Mouse (Mus musculus) forelimb bud, embryonic 11.5 days (tissue): ENCODE measurements around the gene Amacr.
A peak's percentile ranks its signal among the peaks of the same experiment; 100 is the strongest.
"Not testable (repeated sequence)": the region's sequence is repeated elsewhere in the genome, so short reads cannot be mapped to it uniquely, and the experiment has no call there.

Experiments used
- DNase-seq: peaks from one replicate; pipeline ENCODE4 v3.0.0-alpha.2; 2012; ENCODE audit warnings: low read depth, low spot score

Gene Amacr

DNA sequence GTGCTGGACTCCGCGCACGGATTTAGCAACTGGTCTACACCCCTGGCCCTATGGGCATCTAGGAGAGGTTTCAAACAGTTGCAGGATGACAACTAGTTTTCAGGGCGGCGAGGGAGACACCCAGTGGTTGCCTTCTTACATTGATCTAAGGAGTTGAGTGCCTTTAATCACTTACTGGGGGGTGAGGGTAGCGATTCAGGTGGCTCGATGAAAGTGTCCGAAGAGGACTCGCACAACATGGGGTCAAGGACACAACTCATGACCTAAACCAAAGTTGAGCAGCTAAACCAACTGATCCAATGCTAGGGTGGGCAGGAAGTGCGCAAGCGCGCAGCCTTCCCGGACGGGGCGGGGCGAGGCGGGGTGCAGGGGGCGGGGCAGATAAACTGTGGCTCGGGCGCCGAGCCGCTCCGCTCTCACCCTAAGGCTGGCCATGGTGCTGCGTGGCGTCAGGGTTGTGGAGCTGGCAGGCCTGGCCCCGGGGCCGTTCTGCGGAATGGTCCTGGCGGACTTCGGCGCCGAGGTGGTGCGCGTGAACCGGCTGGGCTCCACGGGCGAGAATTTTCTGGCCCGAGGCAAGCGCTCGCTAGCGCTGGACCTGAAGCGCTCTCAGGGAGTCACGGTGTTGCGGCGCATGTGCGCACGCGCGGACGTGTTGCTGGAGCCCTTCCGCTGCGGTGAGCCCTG is at the start of gene Amacr:
TSS of gene Amacr (plus strand) at position 380 of the 687 bp plus-strand sequence.
- DNase-seq: peak; percentile 91

DNA sequence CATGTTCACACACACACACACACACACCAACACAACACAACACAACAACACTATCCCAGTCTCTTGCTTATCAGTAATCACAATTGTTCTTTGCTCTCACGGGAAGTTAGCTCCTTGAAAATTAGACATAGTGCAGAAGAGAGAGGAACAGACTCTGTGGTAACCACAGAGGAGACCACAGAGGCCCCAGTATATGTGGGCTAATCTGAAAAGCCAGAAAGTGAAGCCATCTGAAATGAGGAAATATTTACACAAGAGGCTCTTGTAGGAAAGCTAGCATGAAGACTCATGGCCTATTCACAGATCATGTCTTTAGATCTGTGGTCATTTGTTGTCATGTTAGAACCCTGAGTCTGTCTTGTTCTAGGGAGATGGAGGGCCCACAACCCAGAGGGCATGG is 47.6 kb upstream of the Amacr start:
- no peak for DNase-seq

DNA sequence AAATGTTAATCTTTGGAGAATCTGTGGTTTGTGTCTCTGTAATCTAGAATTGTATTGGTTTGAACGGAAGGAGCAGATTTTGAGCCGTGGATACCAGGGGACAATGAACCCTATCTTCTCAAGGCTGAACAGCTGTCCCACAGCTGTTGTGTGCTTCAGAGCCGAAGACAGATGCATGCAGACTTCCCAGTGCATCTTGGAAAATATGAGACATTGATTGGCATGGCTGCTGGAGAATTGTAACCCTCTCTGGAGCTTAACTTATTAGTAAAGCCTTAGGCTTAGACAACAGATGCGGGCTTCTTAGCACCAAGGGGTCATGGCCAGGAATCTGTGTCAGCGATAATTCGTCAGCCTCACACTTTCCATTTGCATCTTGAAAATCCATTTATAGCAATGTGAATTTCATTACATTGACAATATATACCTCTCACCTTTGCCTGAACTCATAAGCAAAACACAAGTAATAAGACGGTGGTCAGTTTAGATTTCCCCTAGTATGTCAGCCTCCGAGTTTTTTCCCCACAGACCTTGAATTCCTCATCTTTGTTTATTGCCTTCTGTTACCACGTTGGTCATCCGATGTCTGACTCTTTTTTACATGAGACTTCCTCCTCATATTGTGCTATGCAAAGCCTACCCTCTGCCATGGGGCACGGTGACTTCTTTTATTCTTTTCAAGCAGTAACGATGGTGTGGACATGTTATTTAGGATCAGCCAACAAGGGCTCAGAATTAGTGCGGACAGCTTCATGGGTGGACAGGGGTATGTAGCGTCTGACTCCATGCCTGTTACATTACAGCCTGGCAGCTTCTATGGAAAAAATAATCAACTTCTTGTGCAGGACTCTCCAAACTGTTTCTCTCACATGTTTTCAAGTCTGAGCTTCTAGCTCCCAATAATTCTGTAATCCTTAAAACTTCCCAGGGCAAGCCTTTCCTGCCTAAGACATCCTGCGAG is 41.1 kb upstream of the Amacr start:
- DNase-seq: peak; percentile 16

DNA sequence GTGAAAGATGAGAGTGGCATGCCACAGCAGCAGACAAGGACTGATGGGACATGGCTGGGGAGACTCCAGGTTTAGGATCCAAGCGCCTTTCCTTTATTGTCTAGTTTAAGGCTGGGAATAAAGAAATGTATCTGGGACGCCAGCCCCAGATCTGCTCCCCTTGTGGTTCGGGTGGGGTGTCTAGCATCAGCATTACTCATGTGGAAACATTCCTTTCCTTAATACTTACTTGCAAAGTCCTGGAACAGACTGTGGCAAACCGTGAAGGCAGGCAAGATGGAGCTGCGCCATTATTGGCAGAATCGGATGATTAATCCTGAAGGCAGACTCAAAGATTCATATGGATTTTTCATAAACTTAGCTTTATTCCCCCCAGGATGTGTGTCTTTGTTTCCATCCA is 39.7 kb upstream of the Amacr start:
- DNase-seq: no peak

DNA sequence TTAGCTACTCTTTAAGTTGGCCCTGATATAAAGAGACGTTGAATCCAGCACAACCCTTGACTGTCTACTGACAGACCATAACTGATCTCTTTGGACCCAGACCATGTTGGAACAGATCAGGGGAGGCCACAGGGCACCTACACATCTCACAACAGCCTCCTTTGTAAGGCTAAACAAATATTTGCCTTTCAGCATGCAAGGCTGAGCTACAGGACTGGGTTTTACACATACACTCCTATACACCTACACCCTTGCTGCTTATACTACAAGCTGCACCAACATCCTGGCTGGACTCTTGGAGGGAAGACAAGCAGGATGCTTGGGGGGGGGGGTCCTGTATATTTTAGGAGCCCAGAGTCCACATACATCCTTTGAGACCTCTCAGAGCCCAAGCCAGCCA is 33.7 kb upstream of the Amacr start:
- no peak for DNase-seq

DNA sequence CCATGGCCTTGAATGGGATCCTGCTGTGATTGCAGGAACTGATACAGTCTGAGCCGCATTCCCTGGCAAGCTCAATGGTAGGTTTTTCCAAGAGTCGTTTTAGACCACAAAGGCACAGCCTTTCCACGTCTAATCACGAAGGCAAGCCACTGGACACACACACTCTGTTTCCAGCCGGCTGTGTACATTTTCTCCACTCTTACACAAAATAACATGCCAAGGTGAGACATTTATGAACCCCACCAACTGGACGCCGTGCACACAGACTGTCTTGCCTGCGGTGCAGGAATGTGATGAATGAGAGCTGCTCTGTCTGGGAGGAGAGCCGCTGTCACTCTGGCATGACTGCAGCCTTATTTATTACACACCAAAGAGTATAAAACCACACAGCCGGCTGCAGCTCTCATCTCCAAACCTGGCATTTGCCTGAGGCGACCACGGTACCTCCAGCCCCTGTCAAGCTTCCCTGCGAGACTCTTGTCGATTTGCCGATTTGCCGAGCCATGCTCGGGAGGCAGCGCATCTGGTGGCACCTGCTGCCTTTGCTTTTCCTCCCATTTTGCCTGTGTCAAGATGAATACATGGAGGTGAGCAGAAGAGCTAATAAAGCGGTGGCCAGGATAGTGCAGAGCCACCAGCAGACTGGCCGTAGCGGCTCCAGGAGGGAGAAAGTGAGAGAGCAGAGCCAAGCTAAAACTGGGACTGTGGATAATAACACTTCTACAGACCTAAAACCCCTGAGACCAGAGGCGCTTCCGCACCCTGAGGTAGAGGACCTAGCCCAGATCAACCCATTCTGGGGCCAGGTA is 29.4 kb upstream of the Amacr start, which contains the start of gene C1qtnf3:
TSS of gene C1qtnf3 (plus strand) at position 382 of the 809 bp plus-strand sequence.
- DNase-seq: peak; percentile 45

DNA sequence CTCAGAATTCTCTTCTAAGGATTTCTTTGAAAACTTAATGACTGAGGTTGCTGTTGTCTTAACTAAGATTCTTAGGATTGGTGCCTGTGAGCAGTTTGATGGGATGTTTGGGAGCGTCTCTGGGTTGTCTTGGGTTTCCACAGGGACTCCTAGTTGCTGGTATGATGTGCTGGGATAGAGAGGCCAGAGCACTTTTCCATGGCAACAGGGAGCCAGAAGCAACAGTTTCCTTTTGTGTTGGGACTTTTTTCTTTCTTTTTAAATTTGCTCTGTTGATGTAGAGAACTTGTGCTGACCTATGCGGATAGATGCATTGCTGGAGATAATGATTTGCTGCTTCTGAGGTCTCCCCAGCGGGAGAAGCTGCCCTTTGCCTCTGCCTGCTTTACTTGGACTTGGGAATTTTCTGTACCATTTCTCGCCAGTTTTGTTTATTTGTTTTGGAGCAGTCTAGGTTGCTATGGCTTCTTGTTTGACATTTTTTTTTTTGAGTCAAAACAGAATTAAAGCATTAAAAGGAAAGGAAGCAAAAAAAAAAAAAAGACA is 28.7 kb upstream of the Amacr start:
- DNase-seq: no peak

DNA sequence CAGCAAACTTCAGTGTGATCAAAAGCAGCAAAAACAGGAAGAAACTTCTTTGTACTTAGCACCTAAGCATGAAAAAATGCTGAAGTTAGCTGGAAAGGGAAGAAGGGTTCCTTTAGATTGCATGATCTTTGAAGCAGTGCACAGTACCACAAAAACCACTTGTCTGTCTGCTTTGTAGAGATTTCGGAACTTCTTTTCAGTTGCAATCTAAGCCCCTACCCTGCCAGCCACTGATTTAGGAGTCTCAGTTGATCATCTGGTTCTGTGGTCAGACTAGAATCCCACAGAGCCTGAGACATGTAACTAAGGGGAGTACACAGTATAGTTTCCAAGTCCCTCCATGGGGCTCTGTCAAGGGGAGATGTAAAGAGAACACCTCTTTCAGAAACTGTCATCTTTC is 28.1 kb upstream of the Amacr start:
- no peak for DNase-seq

DNA sequence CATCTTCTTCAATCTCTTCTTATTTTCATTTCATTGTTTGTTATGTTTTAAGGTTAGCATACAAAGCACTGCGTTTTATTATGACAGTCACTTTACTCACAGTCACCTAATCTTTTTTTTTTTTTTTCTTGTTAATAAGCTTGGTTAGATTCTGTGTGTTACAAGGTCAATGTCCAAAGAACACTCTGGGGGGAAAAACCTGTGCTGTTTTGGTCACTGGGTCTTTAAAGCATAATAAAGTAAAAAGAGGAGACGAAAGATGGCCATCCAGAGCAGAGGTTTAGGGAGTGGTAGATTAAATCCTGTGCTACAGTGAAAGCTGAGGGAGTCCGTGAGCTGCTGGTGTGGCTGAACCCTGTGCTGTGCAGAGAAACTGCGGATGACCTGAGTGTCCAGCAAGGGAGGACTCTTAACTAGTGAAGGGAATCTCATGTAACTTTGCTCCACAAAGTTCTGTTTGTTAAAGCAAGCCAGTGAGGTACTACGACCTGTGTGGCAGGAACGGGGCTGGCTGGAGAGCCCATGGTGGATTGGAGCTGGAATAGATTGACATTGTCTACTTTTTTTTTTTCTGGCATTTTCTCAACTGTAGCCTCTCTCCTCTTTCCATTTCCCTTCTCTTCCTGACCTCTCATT is 27.1 kb upstream of the Amacr start:
- DNase-seq: no peak

DNA sequence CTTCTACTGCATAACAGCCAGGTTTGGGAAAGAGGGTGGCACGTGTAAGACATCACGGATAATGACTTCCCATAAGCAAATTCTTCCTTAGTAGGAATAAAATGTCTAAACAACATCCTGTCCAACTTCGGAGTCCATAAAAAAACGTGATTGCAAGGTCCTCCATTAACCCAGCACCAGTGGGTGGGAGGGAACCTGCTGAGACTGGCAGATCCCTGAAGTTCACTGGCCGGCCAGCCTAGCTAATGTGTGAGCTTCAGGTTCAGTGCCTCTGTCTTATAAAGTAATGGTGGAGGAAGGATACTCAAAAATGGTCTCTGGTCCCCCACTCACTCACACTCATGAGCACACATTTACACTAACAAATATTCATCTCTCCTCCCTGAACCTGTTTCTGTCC is 26.4 kb upstream of the Amacr start:
- no peak for DNase-seq

DNA sequence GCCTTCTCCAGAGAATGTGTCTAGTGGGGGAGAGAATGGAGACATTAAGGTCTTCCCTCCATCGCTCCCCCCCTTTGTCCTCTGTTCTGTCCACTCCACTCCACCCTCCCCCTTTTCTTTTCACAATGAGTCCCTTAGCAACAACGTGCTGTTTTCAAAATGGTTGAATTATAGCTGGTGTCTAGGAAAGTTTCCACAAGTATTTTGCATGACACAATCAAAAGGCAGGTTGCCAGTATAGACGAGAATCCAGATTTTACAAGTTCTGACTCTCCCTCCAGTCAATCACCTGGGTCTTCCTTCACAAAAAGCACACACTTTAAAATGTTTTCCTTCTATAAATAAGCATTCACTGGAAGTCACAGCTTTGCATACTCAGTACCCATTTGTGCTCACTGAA is 24.9 kb upstream of the Amacr start:
- no peak for DNase-seq

DNA sequence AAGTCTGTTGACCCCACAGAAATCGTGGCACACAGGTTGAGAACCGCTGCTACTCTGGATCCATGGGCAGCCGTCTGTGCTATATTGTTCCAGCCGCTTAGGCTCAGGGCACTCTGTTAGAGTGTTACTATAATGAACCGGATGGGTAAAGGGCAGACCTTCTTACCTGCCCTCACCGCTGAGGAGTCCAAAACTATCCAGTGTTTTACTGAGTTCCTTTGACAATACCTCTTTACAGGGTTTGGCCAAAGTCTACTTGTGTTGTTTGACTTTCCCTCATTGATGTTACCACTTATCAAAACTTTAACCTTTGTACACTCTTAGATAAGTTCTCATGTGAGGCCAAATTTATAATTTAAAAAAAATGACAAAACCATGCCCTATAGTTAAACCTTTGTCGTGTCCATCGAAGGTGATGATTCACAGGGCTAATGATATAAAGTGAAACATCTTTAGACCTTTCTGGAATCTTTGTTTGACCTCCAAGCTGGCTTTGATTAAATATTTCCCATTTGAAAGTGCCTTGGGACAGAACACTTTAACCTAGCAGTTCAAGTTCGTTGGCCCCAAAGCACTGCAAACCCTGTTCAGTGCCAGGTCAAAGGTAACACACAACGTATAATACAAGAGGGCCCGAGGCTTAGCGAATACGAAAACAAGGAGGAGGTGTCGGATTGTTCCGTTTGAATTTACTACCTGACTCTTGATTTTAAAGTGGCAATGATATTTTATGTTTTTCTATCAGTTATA is 22.1 kb upstream of the Amacr start:
- DNase-seq: no peak

DNA sequence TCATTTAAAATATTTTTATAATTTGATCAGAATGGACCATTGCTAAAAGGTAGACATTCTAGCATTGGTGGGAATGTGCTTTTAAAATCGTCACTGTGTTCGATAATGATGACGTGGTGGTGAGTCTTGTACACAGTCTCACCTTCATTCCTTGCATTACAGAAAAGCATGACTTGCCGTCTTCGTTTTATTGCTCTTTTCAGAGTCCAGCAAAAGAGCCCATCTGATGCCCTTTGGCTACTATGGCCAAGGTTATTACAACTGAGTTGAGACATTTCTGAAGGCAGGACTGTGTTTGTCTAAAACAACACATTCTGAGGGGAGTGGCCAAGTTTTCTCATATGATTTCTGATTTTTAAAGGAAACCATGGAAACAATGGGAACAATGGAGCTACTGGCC is 21.3 kb upstream of the Amacr start:
- DNase-seq: no peak

DNA sequence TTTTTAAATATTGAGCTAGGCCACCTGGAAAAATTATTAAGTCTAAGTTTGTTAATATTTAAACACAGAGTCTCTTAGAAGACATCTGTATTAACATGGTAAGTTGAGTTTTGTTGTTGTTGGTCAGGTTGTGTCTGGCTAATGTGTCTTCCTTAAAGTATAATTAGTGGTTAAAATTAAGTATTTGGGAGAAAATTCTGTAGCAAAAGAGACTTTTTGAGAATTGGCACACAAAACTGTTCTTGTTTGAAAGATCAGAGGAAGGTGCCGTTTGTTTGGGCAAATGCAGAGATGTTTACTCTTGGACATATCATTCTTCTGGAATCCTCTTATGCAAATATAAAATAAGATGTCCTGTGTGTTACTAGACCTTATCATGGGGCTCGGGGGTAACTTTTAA is 19.0 kb upstream of the Amacr start:
- no peak for DNase-seq

DNA sequence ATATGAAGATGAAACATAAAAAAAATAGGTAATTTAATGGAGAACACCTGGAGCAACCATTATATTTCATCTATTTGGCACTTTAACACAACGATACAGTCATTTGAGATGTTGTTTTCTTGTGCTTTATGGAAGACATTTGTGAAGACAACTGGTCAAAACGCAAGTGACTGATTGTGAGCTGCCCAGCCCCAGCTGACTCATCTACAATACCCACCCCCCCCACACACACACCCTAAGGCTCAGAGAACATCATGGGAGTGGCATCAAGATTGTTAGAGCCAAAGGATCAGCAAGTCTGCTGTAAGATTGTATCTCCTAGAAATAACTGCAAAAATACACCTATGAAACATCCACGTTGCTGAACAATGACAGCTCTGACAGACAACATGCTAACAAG is 12.1 kb upstream of the Amacr start:
- no peak for DNase-seq

DNA sequence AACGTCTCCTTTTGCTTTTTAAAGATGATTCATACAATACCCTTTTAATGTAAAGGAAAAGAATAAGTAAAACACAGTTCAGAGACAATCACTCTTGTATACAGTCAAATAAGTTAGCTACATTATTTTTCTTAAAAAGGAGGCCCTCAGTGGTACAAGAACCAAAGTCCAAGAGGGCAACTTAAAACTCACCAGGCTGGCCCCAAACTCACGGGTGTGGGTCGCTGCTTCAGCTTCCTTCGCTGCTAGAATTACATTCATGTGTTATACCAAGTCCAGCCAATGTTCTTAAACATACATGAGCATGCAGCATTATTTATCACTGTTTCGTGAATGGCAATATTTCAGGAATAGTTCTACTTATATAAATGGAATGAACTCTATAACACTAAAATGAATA is 10.8 kb upstream of the Amacr start:
- DNase-seq: no peak

DNA sequence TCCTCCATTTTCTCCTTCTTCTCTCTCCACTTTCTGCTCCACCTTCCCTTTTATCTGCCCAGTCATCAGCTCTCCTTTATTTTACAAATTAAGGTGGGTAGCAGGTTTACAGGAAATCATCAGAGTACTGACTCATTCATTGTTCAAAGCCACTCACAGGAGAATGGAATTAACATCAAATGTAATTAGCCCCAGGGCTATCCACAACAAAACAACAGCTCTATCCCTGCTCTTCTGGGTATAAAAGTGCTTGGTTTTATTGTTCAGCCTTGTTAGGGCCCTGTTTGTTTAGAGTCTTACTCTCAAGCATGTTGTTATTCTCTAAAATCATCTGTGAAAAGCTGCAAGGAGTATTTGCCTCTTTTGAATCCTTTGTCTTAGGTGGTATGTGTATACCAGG is 4.4 kb upstream of the Amacr start:
- DNase-seq: no peak

DNA sequence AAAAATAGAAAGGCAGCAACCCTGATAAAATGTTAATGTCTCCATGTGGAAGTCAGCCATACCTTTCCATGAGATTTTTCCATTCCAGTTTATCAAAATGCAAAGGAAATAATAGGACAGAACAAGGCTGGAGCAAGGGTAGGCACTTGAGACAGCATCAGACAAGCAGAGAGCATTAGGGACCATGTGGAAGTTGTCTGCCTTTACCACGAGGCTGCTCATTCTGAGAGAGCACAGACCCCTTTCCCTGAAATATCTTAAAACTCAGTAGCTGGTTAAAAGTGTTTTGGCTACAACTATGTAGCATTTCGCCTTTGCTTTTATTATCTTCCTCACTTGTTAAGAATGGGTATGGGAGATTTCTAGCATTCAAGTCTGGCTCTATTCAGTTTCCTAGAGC is 844 bp upstream of the Amacr start:
- DNase-seq: no peak

DNA sequence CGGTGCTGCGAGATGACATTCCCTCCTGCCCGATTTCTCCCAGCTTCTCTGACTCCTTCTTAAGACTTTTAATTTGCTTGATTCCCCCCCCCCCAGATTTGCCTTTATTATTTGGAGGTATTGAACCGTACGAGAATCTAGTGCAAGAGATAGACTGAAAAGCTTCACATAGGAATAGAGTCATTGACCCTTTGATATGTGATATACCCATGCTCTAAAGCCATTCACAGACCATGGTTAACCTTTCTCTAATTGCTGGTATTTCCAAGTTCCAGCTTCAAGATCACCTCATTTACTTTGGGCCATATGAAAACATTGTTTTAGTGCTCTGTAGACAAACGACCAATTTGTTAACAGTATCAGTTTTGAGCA is 494 bp downstream of the Amacr start:
- DNase-seq: peak; percentile 4

DNA sequence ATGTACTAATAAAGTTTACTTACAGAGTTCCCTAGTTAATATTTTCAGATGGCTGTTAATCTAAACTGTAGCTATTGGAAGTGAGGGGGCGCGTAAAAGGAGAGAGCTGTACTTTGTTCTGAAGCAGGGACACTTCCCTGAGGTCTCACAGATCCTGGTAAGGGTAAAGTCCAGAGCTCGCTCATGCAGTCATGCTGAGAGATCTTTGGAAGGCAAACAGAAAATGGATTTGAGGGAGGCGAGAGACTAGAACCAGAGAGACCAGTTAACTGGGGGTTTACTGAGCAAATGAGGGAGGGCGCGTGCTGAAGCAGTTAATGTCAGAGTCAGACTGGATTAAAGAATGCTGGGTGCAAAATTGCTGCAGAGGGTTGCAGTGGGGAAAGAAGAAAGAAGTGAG is 4.2 kb downstream of the Amacr start:
- DNase-seq: no peak

DNA sequence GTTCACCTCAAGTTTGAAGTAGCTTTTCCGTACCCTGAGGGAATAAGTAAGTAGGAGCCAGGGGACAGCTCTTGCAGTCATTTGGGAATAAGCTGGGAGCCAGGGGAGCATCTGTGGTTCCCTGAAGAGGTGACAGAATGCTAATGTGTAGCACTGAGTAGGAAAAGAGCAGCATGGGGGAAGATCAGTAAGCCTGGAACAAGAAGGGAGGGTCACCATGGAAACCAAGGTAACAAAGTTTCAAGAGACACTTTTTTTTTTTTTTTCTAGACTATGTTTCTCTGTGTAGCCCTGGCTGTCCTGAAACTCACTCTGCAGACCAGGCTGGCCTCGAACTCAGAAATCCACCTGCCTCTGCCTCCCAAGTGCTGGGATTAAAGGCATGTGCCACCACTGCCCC is 4.9 kb downstream of the Amacr start:
- not testable (repeated sequence) for DNase-seq
